Mouse (Mus musculus) NIH3T3 (cell line): ENCODE measurements around the gene Lrriq3.
A peak's percentile ranks its signal among the peaks of the same experiment; 100 is the strongest.

Source experiments
- DNase-seq: peaks from one replicate; pipeline ENCODE4 v3.0.0-alpha.2; 2012; ENCODE audit warnings: low read depth

The Lrriq3 gene

DNA sequence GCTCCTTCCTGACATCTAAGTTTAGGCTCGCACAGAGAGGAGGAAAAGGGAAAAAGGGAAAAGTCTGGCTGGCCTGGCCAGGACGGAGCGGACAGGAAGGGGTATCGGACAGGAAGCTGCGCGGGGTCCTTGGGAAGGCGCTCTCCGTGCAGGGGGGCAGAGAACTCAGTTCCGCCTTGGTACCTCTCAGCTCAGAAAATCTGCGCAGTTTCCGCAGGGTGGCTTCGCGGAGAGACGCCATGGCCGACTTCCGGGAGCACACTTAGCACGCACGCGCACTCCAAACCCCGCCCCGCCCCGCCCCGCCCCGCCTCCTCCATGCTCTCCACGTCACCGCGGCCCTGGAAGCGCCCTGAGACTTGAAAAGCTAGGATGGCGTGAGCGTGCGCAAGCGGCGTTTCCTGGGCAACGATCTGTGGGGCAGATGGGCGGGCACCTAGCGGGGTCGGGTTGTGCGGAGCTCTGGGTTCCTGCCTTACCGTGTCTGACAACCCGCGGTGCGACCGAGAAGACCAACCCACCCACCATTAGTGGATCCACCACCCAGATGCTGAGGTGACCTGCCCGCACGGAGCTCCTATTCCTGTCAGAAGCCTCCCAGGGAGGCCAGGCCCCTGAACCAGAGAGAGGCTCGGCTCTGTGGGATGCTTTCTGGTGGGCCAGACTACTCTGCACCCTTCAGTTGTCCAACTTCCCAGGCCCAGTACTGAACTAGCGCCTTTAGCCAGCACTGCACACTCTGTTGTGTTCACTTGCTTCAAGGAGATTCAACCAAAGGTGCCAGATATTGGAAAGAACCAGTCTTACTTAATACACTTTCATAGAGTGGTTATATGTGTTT is at the start of gene Lrriq3, which contains the start of gene Fpgt:
Gene Lrriq3, plus strand, starts transcription at position 319 of the 841 bp plus-strand sequence.
Gene Fpgt, minus strand, starts transcription at position 288 of the 841 bp plus-strand sequence.
- peak; percentile 96 for DNase-seq

DNA sequence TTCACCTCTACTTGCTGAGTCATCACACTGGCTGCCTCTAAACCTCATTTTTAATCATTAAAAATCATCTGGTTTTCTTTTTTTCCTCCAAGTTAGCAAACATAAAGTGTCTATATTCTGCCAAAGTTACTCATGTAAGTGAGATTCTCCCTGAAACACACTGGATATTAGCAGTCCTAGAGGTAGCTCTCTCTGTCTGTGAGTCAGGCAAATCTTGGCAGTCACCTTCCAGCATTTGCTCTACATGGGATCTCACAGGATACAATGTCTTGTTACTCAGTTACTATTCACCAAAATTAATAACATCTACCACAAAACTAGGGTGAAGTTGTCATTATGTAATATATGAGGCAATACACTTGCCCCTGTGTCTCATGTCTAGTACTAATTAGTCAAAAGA is 41.2 kb upstream of the Lrriq3 start:
- DNase-seq: peak; percentile 65

DNA sequence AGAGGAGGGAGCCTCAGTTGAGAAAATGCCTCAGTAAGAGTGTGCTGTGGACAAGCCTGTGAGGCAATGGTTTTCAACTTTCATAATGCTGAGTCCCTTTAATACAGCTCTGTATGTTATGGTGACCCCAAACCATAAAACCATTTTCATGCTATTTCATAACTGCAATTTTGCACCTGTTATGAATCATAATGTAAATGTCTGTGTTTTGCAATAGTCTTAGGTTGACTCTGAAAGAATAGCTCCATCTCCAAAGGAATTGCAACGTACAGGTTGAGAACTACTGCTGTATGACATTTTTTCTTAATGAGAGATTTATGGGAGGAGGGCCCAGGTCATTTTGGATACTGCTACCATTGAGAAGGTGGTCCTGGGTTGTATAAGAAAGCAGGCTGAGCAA is 40.0 kb upstream of the Lrriq3 start:
- no peak for DNase-seq

DNA sequence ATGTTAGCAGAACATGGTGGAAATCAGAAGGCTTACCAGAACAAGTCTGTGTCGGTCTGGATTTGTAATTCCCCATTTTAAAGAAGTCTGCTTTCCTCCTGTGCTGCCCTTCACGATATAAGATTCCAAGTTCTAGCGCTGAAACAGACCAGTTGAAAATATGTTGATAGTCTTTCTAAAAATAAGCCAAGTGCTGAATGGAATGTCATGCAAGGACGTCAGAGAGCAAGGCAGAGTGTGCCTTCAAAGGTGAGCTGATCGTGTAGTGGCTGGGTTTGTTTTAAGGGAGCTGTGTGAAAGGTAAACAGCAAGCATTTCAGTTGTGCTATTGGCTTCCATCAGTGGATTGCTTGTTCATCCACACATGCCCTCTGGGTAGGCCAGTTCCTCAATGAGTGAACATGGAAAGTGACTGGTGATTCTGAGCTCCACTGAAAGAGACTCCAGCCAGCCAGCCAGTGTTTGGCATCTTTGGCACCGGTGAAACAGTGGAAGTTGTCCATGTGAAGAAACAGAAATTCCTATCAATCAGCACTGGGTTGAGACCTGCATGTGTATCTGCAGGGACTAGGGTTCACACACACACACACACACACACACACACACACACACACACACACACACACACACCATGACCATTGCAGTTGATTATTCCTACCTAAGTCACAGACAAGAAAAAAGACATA is 37.9 kb upstream of the Lrriq3 start, which contains the start of gene Tnni3k:
Gene Tnni3k, minus strand, starts transcription at position 177 of the 686 bp plus-strand sequence.
- DNase-seq: no peak

DNA sequence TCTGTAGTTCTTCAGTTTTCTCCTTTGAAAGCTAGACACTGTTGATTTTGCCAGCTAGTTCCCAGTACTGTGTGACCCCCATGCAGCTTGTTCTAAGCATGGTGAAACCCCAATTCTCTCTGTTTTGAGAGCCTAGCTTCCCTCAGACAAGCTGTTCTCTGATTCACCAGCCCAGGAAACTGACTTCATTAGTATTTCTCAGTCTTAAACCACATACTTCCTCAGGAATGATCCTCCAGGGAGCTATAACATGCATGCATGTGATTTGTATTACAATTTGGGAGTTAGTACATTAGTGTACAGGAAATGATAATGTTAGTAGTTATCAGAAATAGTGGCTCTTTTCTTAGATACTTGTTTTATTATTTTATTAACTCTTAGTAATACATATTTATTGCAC is 36.6 kb upstream of the Lrriq3 start:
- DNase-seq: peak; percentile 73

DNA sequence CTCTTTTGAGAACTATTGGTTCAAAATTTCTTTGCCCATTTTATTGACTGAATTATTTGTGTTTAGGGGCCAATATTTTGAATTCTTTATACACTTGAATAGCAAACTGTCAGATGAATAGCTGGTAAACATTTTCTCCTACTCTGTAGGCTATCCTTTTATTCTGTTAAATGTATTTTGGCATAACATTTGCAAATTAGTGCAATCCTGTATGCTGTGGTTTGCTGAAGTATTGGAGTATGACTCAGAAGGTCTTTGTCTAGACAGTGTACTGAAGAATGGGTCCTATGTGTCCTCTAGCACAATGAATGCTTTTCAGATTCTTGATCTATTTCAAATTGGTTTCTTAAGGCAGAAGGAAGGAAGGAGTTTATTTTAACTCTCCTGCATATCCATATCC is 35.7 kb upstream of the Lrriq3 start:
- peak; percentile 48 for DNase-seq

DNA sequence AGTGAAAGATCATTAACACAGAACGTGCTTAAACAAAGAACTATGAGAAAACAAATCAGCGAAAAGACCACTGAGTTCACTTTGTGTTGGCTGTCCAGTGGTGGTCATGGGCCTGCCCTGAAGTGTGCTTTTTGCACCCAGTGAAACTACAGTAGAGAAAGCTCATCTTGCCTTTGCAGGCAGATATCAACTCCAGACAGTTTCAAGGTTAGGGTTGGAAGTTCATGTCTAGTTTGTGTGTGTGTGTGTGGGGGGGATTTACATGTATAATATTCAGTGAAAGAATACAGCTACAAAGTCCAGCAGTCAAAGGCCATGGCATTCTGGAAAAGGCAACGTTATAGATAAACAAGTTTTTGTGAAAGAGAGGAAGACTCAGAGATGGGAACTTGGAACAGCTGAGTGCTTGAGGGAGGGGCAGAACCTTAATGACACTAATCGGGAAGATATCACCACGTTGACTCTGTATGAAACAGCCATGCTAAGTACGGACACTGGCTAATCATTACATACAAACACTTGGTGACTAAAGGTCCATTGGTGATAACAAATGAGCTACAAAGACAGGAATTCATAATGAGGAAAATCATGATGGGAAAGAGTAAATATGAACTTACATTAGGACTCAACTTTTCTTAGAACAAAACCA is 34.3 kb upstream of the Lrriq3 start:
- DNase-seq: no peak

DNA sequence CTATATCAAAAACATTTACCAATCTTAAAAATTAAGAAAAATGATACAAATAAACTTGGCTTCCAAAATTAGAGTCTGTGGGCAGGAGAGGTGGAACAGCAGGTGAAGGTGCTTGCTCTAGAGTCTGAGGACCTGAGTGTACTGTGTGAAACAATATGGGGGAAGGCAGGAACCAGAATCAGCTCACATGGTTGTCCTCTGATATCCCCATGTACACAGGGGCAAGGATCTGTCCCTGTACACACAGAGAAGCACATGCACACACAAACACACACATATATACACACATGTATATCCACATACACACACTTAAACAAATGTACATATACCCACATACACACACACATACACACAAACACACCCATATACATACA is 33.8 kb upstream of the Lrriq3 start:
- DNase-seq: no peak

DNA sequence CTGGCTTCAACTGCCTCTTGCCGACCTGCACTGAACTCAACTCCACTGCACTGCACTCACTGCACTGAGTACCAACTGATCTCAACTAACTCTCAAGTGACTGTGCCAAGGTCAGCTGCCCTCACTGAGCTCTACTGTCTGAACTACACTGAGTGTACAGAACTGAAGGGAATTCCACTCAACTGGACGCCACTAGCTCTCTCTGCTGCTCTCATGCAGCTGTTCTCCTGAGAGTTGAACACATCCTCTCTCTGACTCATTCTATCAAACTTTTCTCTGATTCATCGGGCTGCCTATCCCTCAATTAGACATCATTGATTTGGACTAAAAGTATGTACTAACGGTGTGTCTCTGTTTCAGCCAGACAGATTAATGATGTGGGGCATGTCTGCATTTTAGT is 15.3 kb upstream of the Lrriq3 start:
- peak; percentile 46 for DNase-seq

DNA sequence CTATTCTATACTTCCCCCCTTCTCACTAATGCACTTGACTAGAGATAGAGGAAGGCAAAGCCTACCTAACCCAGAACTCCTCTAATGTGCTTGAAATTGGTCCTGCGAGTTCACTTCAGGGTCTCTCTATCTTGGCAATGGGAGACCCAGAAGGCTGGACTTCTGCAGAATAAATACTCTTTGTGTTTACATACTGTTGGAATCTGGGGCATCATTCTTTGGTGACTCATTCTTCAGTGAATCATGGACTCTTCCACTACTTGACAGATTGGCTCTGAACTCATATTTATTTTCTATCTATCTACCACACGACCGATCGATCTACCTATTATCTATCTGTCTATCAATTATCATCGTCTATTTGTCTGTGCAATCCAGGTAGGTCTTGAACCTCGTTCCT is 1.2 kb upstream of the Lrriq3 start:
- peak; percentile 51 for DNase-seq

DNA sequence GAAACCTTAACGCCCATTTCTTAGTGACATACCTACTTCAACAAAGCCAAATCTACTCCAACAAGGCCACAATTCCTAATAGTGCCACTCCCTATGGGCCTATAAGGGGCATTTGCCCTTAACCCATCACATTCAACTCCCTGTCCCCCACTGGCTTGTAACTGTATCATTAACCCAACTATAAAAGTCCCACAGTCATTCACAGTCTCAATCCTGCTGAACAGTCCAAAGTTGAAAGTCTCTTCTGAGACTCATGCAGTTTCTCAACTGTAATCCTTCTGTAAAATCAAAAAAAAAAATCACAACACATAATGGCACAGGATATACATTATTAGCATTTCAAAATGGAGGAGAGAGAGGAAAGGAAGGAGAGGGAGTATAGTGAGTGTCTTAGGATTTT is 6.0 kb downstream of the Lrriq3 start:
- no peak for DNase-seq

DNA sequence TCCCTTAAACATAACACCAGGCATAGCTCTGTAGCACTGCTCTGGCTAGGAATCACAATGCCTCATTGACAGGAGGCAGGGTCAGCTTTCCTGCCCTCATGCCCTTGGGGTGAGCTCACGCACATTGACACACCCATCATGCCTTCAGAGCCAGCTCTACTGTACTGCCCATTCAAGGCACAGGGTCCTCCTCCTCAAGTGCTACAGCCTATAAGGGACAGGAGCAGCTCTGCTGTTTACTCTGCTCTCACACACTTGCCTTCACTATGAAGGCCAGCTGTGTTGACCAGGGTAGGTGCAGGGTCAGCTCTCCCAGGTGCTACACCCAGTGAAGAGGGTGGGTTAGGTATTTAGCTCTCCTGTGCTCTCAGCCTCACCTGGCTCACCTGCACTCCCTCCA is 12.7 kb downstream of the Lrriq3 start:
- no peak for DNase-seq

DNA sequence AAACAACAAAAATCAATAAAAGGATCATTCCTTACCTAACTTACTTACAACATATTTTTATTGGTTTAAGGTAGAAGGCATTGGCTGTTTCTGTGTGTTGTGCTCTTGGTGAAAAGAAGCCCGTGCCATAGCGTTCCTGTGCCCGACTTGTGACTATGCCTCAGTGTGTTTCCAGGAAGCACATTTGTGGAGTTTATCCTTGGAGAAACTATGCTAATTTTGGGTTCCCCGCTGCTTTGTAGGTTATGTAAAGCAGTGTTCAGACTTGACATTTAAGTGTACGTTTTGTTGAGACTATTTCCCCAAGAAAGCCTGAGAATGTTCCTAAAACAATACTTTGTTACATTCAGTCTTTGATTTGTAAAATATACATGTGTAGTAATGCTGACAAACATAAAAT is 44.5 kb downstream of the Lrriq3 start:
- no peak for DNase-seq

DNA sequence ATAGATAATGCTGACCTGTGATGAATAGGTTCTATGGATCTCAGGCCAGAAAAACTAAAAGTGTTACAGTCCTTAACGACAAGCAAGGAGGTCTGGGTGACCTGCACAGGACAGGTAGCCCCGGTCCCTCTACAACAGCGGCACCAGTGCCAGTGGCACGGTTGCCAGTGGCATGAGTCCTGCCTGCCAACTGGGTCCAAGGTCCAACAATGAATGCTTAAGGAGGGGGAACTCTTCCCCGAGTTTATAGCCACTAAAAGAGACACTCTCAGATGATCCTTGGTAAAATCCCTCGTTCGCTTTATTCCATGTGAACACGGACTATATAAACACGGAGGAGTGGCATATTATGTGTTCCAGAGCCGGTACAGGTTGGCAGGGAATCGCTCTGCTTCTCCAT is 47.8 kb downstream of the Lrriq3 start:
- no peak for DNase-seq

DNA sequence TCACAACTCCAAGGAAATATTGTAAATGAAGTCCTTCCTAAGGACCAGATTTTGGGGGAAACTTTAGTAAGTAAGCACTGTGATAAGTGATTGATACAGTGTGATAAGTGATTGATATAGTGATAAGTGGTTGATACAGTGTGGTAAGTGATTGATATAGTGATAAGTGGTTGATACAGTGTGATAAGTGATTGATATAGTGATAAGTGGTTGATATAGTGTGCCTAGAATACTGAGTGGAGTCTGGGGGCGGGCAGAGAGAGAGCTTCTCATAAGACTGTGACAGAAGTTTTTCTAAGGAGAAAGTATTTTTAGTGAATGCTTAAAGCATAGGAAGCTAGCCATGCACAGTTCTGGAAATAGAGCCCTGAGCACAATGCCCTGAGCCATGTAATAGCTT is 51.1 kb downstream of the Lrriq3 start:
- no peak for DNase-seq

DNA sequence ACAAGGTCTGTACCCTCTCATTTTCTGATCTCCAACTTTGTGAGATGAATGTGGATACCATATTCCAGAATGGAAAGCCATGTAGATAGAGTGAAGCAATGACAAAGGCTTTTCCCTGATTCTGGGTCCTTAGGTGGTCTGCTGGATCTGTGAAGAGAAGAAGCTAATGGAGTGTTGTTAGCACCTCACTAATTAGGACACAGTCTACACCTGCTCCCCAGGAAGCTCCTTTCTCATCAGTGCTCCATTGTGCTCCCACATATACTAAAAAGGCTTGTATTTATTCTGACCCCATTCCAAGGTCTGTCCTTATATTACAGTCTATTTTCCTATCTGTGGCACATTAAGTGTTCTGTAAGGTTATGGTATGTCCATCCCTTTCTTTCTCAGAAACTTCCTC is 68.6 kb downstream of the Lrriq3 start:
- no peak for DNase-seq

DNA sequence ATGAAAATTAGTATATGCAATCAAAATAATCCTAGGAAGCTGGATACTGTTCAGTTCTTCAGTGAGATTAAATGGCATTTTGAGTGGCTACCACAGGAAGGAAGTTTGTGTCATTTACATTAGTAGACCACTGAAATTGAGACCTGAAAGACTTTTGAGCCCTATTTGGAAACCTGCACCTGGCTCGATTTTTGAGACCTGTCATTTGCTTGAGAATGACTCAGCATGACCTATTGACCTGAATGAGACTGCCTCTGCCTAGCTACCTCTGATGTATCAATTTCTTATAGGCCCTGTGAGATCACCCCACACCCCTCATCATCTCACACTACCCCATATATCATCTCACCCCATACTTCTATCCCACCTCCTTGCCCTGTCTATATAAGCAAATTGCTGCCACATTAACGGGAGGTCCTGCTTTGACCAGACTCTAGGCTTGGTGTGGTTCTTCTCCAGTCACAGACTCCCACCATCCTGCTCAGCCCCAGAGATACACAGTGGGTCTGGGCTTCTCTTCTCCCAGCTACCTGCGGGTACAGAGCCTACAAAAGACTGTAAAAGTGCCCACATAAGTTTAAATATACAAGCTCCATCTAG is 87.2 kb downstream of the Lrriq3 start:
- DNase-seq: no peak

DNA sequence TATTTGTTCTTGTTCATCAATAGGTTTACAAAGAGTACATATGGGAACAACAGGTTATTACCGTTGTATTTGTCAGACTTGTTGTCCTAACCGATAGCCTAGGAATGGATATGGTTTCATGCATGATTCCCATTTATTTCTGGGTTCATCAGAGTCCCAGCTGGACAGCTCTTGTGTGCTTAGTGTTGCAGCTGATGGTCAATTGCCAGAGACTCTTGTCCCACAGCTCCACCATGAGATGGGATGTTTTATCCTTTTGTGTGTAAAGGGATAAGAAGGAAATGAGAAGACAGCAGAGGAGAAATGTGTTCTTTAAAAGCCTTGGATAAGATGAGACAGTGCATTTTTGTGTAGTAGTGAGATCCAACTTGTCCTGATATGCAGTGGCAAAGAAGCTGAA is 93.2 kb downstream of the Lrriq3 start:
- DNase-seq: peak; percentile 29

DNA sequence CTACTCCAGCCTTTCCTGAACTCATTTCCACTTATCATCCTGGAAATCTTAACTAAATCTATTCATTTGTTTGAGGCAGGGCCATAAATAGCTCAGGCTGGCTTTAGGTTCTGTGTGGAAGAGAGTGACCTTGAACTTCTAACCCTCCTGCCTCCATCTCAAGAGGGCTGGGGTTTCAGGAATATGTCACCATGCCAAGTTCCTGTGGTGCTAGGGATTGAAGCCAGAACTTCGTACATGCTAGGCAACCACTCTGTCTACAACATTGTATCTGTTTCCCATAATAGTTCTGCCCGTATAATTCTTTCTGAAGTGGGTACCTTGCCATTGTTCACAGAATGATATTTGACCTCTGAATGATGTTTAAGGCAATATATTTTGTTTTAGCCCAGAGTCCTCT is 95.6 kb downstream of the Lrriq3 start:
- DNase-seq: no peak

DNA sequence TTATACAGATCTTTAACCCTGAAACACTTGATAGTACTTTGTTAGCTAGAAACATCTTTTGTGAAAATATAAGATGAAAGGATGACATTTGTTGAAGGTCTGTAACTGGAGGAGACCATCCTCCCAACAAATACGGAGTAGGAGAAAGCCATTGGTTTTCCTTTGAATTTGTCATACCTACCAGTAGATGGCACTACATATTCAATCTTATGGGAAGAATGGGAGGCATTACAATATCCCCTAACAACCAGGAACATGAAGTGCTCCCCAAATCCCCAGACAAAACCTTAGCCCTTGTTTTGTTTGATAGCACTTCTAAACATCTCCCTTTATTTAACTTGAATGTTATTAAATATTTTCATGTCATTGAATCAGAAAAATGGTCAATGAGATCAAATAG is 141.7 kb downstream of the Lrriq3 start:
- DNase-seq: peak; percentile 42

DNA sequence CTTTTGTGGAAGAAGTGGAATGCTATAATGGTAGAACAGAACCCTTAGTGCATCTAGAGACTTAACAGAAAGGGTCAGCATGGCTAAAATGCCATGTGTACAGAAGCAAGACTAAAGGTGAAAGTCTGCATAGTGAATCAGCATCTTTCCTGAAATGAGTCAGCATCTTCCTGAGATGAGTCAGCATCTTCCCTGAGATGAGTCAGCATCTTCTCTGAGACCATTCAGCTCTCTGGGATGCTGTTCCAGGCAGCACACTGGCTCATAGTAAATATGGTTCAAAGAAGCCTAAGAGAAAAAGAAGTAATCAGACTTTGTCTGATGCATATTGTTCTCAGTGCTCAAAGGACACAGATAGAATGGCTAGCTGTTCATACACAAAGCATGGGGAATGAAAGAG is 142.3 kb downstream of the Lrriq3 start:
- peak; percentile 66 for DNase-seq
